Mouse (Mus musculus) adipose tissue, adult 10 weeks (tissue): Measurements from ENCODE around the gene Gm4778. TPM values are rescaled to one million over a fixed set of nuclear protein-coding genes. Genes with fewer than 3 reads are reported as not detected.

Experiments used
- polyA plus RNA-seq: library from polyadenylated mRNA; stranded (reverse); fragments of 350-450 nt; fragmentation: Illumina TruSeq; extraction: RNeasy Lipid Tissue Mini Kit (QIAGEN cat#74804); gene quantifications from one replicate; pipeline ENCODE4 v1.2.3, GENCODE M21; 2014; ENCODE audit warnings: low read depth, low replicate concordance

Gene Gm4778
- polyA plus RNA-seq: not detected

GRCm38 (mm10) chr3:94263736-94264135, at the start of gene Gm4778:
TSS of gene Gm4778 (plus strand) at chr3:94264036.

GRCm38 (mm10) chr3:94309633-94310363, 46.0 kb downstream of the Gm4778 start, which contains the start of gene Them4:
TSS of gene Them4 (plus strand) at chr3:94310089.

Other genes with a start within 250 kb of the Gm4778 start
- gene Gm9125, start 209.2 kb upstream of the Gm4778 start, polyA plus RNA-seq: not detected
- not detected for gene Gm10697, start 191.4 kb upstream of the Gm4778 start, polyA plus RNA-seq
- not detected for gene Gm10696, start 85.8 kb upstream of the Gm4778 start, polyA plus RNA-seq
- gene Gm5286, start 67.3 kb upstream of the Gm4778 start, polyA plus RNA-seq: not detected
- gene Them4, start 46.1 kb downstream of the Gm4778 start, polyA plus RNA-seq: 17.6 TPM
- not detected for gene Them5, start 78.1 kb downstream of the Gm4778 start, polyA plus RNA-seq
- 0.50 TPM for gene C2cd4d, start 98.4 kb downstream of the Gm4778 start, polyA plus RNA-seq
- 22.9 TPM for gene Rorc, start 108.8 kb downstream of the Gm4778 start, polyA plus RNA-seq
- 0.15 TPM for gene Lingo4, start 134.5 kb downstream of the Gm4778 start, polyA plus RNA-seq
- 12.5 TPM for gene Tdrkh, start 149.2 kb downstream of the Gm4778 start, polyA plus RNA-seq
- 50.4 TPM for gene Mrpl9, start 179.3 kb downstream of the Gm4778 start, polyA plus RNA-seq
- gene Oaz3, start 179.9 kb downstream of the Gm4778 start, polyA plus RNA-seq: 92.2 TPM
- gene Celf3, start 214.3 kb downstream of the Gm4778 start, polyA plus RNA-seq: 1.2 TPM
- 6.2 TPM for gene Riiad1, start 216.3 kb downstream of the Gm4778 start, polyA plus RNA-seq